Mouse (Mus musculus) midbrain, embryonic 11.5 days (tissue): ENCODE measurements around the gene Eef1akmt1. TPM values are rescaled to one million over a fixed set of nuclear protein-coding genes. Genes with fewer than 3 reads are reported as not detected.

Source experiments
- ATAC-seq: fragments of 200-750 bp; cut with Nextera tagmentation; 2 replicates; pipeline ENCODE4 v1.8.0; 2017; ENCODE audit warnings: moderate TSS enrichment, moderate library complexity; ENCODE audit not compliant: low FRiP score
- DNase-seq: peaks from one replicate; pipeline ENCODE4 v3.0.0; 2015; ENCODE audit warnings: low spot score; ENCODE audit errors: missing footprints
- H3K27ac ChIP-seq: fragments of 300-500 bp; sonication (generic); 2 replicates; pipeline ENCODE4 v1.5.1; 2014; ENCODE audit warnings: low read depth, low read length
- H3K27me3 ChIP-seq: fragments of 300-500 bp; sonication (generic); 2 replicates; pipeline ENCODE4 v1.6.1; 2014; ENCODE audit warnings: mild to moderate bottlenecking, low read length, moderate library complexity, mixed read lengths; ENCODE audit not compliant: control insufficient read depth, insufficient read depth
- H3K36me3 ChIP-seq: fragments of 300-500 bp; sonication (generic); 2 replicates; pipeline ENCODE4 v1.6.1; 2014; ENCODE audit warnings: mild to moderate bottlenecking, low read length, moderate library complexity, mixed read lengths; ENCODE audit not compliant: control insufficient read depth, insufficient read depth
- H3K4me1 ChIP-seq: fragments of 300-500 bp; sonication (generic); 2 replicates; pipeline ENCODE4 v1.6.1; 2014; ENCODE audit warnings: low read length; ENCODE audit not compliant: control insufficient read depth, insufficient read depth
- H3K4me2 ChIP-seq: fragments of 300-500 bp; sonication (generic); 2 replicates; pipeline ENCODE4 v1.6.1; 2014; ENCODE audit warnings: mild to moderate bottlenecking, moderate library complexity
- H3K4me3 ChIP-seq: fragments of 300-500 bp; sonication (generic); 2 replicates; pipeline ENCODE4 v1.5.1; 2014; ENCODE audit warnings: low read depth, low read length
- H3K9ac ChIP-seq: fragments of 300-500 bp; sonication (generic); 2 replicates; pipeline ENCODE4 v1.6.1; 2014; ENCODE audit warnings: low read length
- H3K9me3 ChIP-seq: fragments of 300-500 bp; sonication (generic); 2 replicates; pipeline ENCODE4 v1.6.1; 2016; ENCODE audit warnings: low read length; ENCODE audit not compliant: control insufficient read depth
- whole genome bisulfite sequencing: fragments of 180-500 bp; shearing (Covaris S2); extraction: QIAGEN DNeasy Blood & Tissue Kit; methylation state at CpG from one replicate; pipeline ENCODE4 v1.1.7; 2014; 5-methylcytosine and 5-hydroxymethylcytosine counted together
- polyA plus RNA-seq: library from polyadenylated mRNA; unstranded; fragments of >200 nt; fragmentation: Nextera tagmentation; extraction: Ambion mirVana; gene quantifications from 2 replicates; pipeline ENCODE4 v1.2.1, GENCODE M21; 2014

Gene Eef1akmt1
- polyA plus RNA-seq, 1 experiment from 2014 or later: 87.2 TPM

- Histone ChIP-seq H3K27ac (no peak overlapping the region), H3K4me2 (no peak overlapping the region), H3K9me3 (no peaks in the 10 kb centered on the region), H3K4me1 (peaks cover 18% of the 10 kb centered on the region), H3K9ac (no peak overlapping the region), H3K4me3 (no peak overlapping the region), H3K36me3 (no peaks in the 10 kb centered on the region), H3K27me3 (peaks cover 12% of the 10 kb centered on the region)
- DNase-seq (peak; percentile 59), ATAC-seq (no peak)
- 63% methylated on average over 5 of the region's 5 CpGs for WGBS
Observed at GRCm38 (mm10) chr14:57529786-57530515, 41.5 kb downstream of the Eef1akmt1 start.

GRCm38 (mm10) chr14:57529086-57529785 is 42.2 kb downstream of the Eef1akmt1 start:
- Histone ChIP-seq H3K27ac (no peak overlapping the region), H3K4me2 (no peak overlapping the region), H3K4me3 (no peak overlapping the region), H3K4me1 (peaks cover 12% of the 10 kb centered on the region), H3K9me3 (no peaks in the 10 kb centered on the region), H3K27me3 (peaks cover 14% of the 10 kb centered on the region), H3K9ac (no peak overlapping the region), H3K36me3 (no peaks in the 10 kb centered on the region)
- 67% methylated on average over 10 of the region's 10 CpGs for WGBS
- DNase-seq: peak; percentile 76
- no peak for ATAC-seq

GRCm38 (mm10) chr14:57527598-57527997 is 43.8 kb downstream of the Eef1akmt1 start:
- 48% methylated on average over 2 of the region's 2 CpGs for WGBS
- DNase-seq: peak; percentile 65
- H3K4me1 ChIP-seq: peaks cover 8% of the 10 kb centered on the region
- H3K9me3 ChIP-seq: no peaks in the 10 kb centered on the region
- peaks cover 26% of the 10 kb centered on the region for H3K27me3 ChIP-seq
- no peak overlapping the region for H3K4me2 ChIP-seq
- no peaks in the 10 kb centered on the region for H3K36me3 ChIP-seq
- H3K27ac ChIP-seq: no peak overlapping the region
- no peak for ATAC-seq
- no peak overlapping the region for H3K9ac ChIP-seq
- H3K4me3 ChIP-seq: no peak overlapping the region

GRCm38 (mm10) chr14:57527122-57527521 is 44.3 kb downstream of the Eef1akmt1 start:
- no peak overlapping the region for H3K9ac ChIP-seq
- H3K4me2 ChIP-seq: no peak overlapping the region
- H3K9me3 ChIP-seq: no peaks in the 10 kb centered on the region
- peaks cover 26% of the 10 kb centered on the region for H3K27me3 ChIP-seq
- no peak overlapping the region for H3K27ac ChIP-seq
- no peak overlapping the region for H3K4me3 ChIP-seq
- H3K36me3 ChIP-seq: no peaks in the 10 kb centered on the region
- peaks cover 8% of the 10 kb centered on the region for H3K4me1 ChIP-seq
- WGBS: 43% methylated on average over 7 of the region's 7 CpGs
- ATAC-seq (no peak), DNase-seq (peak; percentile 51)

GRCm38 (mm10) chr14:57526050-57526623 is 45.3 kb downstream of the Eef1akmt1 start:
- 57% methylated on average over 10 of the region's 10 CpGs for WGBS
- Histone ChIP-seq H3K27me3 (peaks cover 26% of the 10 kb centered on the region), H3K4me2 (peak overlapping the region; percentile 85), H3K27ac (no peak overlapping the region), H3K36me3 (no peaks in the 10 kb centered on the region), H3K9me3 (no peaks in the 10 kb centered on the region), H3K4me1 (peaks cover 8% of the 10 kb centered on the region), H3K4me3 (peak overlapping the region; percentile 78), H3K9ac (no peak overlapping the region)
- ATAC-seq (no peak), DNase-seq (peak; percentile 83)

- Histone ChIP-seq H3K4me2 (peak overlapping the region; percentile 85), H3K9me3 (no peaks in the 10 kb centered on the region), H3K4me3 (peak overlapping the region; percentile 78), H3K27me3 (peaks cover 26% of the 10 kb centered on the region), H3K27ac (no peak overlapping the region), H3K9ac (peak overlapping the region; percentile 68), H3K4me1 (peaks cover 8% of the 10 kb centered on the region), H3K36me3 (no peaks in the 10 kb centered on the region)
- ATAC-seq (peak; percentile 87), DNase-seq (peak; percentile 93)
- under 1% methylated on average over 36 of the region's 60 CpGs for WGBS
Observed at GRCm38 (mm10) chr14:57525388-57526049, 45.9 kb downstream of the Eef1akmt1 start.

GRCm38 (mm10) chr14:57524671-57525387 is 46.6 kb downstream of the Eef1akmt1 start, which contains the start of gene Il17d:
Il17d (plus strand) TSS chr14:57524777.
- DNase-seq: peak; percentile 96
- no peaks in the 10 kb centered on the region for H3K9me3 ChIP-seq
- peak within 1 kb of the TSS; percentile 78 for H3K4me3 ChIP-seq
- H3K4me2 ChIP-seq: peak within 1 kb of the TSS; percentile 85
- peak; percentile 51 for ATAC-seq
- peak within 1 kb of the TSS; percentile 68 for H3K9ac ChIP-seq
- 0% methylated on average over 50 of the region's 104 CpGs for WGBS
- H3K27me3 ChIP-seq: peaks cover 26% of the 10 kb centered on the region
- no peak within 1 kb of the TSS for H3K27ac ChIP-seq
- H3K36me3 ChIP-seq: no peaks in the 10 kb centered on the region
- H3K4me1 ChIP-seq: peaks cover 8% of the 10 kb centered on the region

- no peaks in the 10 kb centered on the region for H3K9me3 ChIP-seq
- H3K27me3 ChIP-seq: peaks cover 26% of the 10 kb centered on the region
- H3K4me3 ChIP-seq: no peak overlapping the region
- no peaks in the 10 kb centered on the region for H3K36me3 ChIP-seq
- H3K27ac ChIP-seq: no peak overlapping the region
- H3K9ac ChIP-seq: no peak overlapping the region
- DNase-seq: peak; percentile 82
- ATAC-seq: no peak
- WGBS: 93% methylated on average over 9 of the region's 9 CpGs
- H3K4me2 ChIP-seq: no peak overlapping the region
- peaks cover 8% of the 10 kb centered on the region for H3K4me1 ChIP-seq
Observed at GRCm38 (mm10) chr14:57523762-57524161, 47.6 kb downstream of the Eef1akmt1 start.
